Mouse (Mus musculus) heart, adult 2 months (tissue): ENCODE results near the gene Usp7. TPM values are rescaled to one million over a fixed set of nuclear protein-coding genes. Genes with fewer than 3 reads are reported as not detected.

Source experiments
- DNase-seq, 2 experiments: peaks; one replicate each; pipeline ENCODE4 v3.0.0; 2021
- H3K27ac ChIP-seq: fragments of 200-600 bp; 2 replicates; pipeline ENCODE4 v1.8.1; 2022
- H3K27me3 ChIP-seq: fragments of 200-500 bp; 2 replicates; pipeline ENCODE4 v1.6.1; 2012; ENCODE audit warnings: mild to moderate bottlenecking, low read length, inconsistent platforms, mixed read lengths; ENCODE audit not compliant: control insufficient read depth, insufficient read depth
- H3K36me3 ChIP-seq: fragments of 200-500 bp; 2 replicates; pipeline ENCODE4 v1.6.1; 2012; ENCODE audit warnings: low read length, inconsistent platforms; ENCODE audit not compliant: control insufficient read depth, insufficient read depth
- H3K4me1 ChIP-seq: fragments of 200-500 bp; 2 replicates; pipeline ENCODE4 v1.6.1; 2011; ENCODE audit warnings: low read length; ENCODE audit not compliant: control insufficient read depth, insufficient read depth
- H3K4me3 ChIP-seq: fragments of 200-600 bp; 2 replicates; pipeline ENCODE4 v1.8.1; 2022
- H3K79me2 ChIP-seq: fragments of 200-500 bp; replicated peaks from 2 replicates; pipeline ENCODE4 v1.6.1; 2012; ENCODE audit warnings: mild to moderate bottlenecking, inconsistent platforms, low read length, moderate library complexity, mixed read lengths; ENCODE audit not compliant: control insufficient read depth, insufficient read depth
- H3K9ac ChIP-seq: fragments of 200-500 bp; 2 replicates; pipeline ENCODE4 v1.6.1; 2012; ENCODE audit warnings: low read depth, mild to moderate bottlenecking, control low read depth, inconsistent platforms, low read length, mixed read lengths
- CTCF ChIP-seq: fragments of 200-600 bp; IDR thresholded peaks from 2 replicates; pipeline ENCODE4 v1.8.1; 2022; ENCODE audit warnings: antibody characterized with exemption, mild to moderate bottlenecking, moderate library complexity
- EP300 ChIP-seq: fragments of 200-500 bp; IDR thresholded peaks from 2 replicates; pipeline ENCODE4 v1.6.1; 2011; ENCODE audit warnings: low read depth, low read length, control low read depth; ENCODE audit not compliant: insufficient read depth
- POLR2A ChIP-seq: fragments of 200-500 bp; IDR thresholded peaks from 2 replicates; pipeline ENCODE4 v1.6.1; 2011; ENCODE audit warnings: mild to moderate bottlenecking, low read depth, low read length, control low read depth; ENCODE audit not compliant: insufficient read depth
- WGBS: fragments of 180-500 bp; shearing (Covaris S2); methylation state at CpG from one replicate; pipeline ENCODE4 v1.1.7; 2018; 5-methylcytosine and 5-hydroxymethylcytosine counted together
- intact Hi-C: fragments of 180-260 bp; cut with DNase I; formaldehyde crosslinking; loops from one replicate; pipeline ENCODE4 v1.15.1; 2025
- polyA plus RNA-seq: library from polyadenylated mRNA; depleted of rRNA; stranded (reverse); fragments of >200 nt; gene quantifications from 2 replicates; pipeline ENCODE4 v1.2.3, GENCODE M21; 2012
- total RNA-seq, 2 experiments: library from RNA; stranded (reverse); gene quantifications; 2 replicates each; pipeline ENCODE4 v1.2.3; 2021

Gene Usp7
- total and polyA plus RNA-seq, 3 experiments = 19.4 to 49.0 (median 45.6) TPM

- Histone ChIP-seq H3K4me3 (no peak overlapping the region), H3K9ac (no peak overlapping the region), H3K36me3 (peaks cover 23% of the 10 kb centered on the region), H3K27ac (no peak overlapping the region), H3K4me1 (peaks cover 32% of the 10 kb centered on the region), H3K79me2 (peaks cover 25% of the 10 kb centered on the region), H3K27me3 (no peaks in the 10 kb centered on the region)
- DNase-seq = no peak
- intact Hi-C loops = no loop called here
- 84% methylated on average over 5 of the region's 5 CpGs for WGBS
- TF ChIP-seq EP300 (no peak), POLR2A (no peak), CTCF (no peak)
Measured at GRCm38 (mm10) chr16:8728111-8728748, 63.9 kb downstream of the Usp7 start.

GRCm38 (mm10) chr16:8725807-8726206, 66.3 kb downstream of the Usp7 start:
- H3K4me3 ChIP-seq = no peak overlapping the region

GRCm38 (mm10) chr16:8724031-8724430, 68.1 kb downstream of the Usp7 start:
- Histone ChIP-seq H3K27ac (no peak overlapping the region), H3K36me3 (peaks cover 29% of the 10 kb centered on the region), H3K9ac (no peak overlapping the region), H3K4me1 (peaks cover 22% of the 10 kb centered on the region), H3K79me2 (peaks cover 25% of the 10 kb centered on the region), H3K4me3 (no peak overlapping the region), H3K27me3 (no peaks in the 10 kb centered on the region)
- intact Hi-C loops = no loop called here
- DNase-seq = no peak
- 89% methylated on average over 3 of the region's 3 CpGs for WGBS
- TF ChIP-seq POLR2A = no peak
- no peak for TF ChIP-seq CTCF
- TF ChIP-seq EP300 = no peak

More at GRCm38 (mm10) chr16:8725807-8726206, 66.3 kb downstream of the Usp7 start:
- no peak overlapping the region for H3K27ac ChIP-seq
- no peaks in the 10 kb centered on the region for H3K27me3 ChIP-seq
- intact Hi-C loops = no loop called here
- DNase-seq = no peak
- 87% methylated on average over 2 of the region's 2 CpGs for WGBS
- no peak overlapping the region for H3K9ac ChIP-seq
- TF ChIP-seq CTCF (no peak), EP300 (no peak), POLR2A (no peak)
- H3K36me3 ChIP-seq = peaks cover 24% of the 10 kb centered on the region
- peaks cover 26% of the 10 kb centered on the region for H3K79me2 ChIP-seq
- peaks cover 26% of the 10 kb centered on the region for H3K4me1 ChIP-seq

GRCm38 (mm10) chr16:8720447-8720846, 71.7 kb downstream of the Usp7 start:
- intact Hi-C loops = no loop called here
- Histone ChIP-seq H3K9ac (no peak overlapping the region), H3K4me3 (no peak overlapping the region), H3K79me2 (peaks cover 28% of the 10 kb centered on the region), H3K36me3 (peaks cover 22% of the 10 kb centered on the region), H3K27ac (no peak overlapping the region), H3K4me1 (peaks cover 18% of the 10 kb centered on the region), H3K27me3 (no peaks in the 10 kb centered on the region)
- 76% methylated on average over 4 of the region's 4 CpGs for WGBS
- no peak for TF ChIP-seq POLR2A
- no peak for TF ChIP-seq EP300
- no peak for TF ChIP-seq CTCF
- DNase-seq = no peak

GRCm38 (mm10) chr16:8717744-8718143, 74.4 kb downstream of the Usp7 start:
- no peak for DNase-seq
- Histone ChIP-seq H3K27me3 (no peaks in the 10 kb centered on the region), H3K4me3 (no peak overlapping the region), H3K9ac (no peak overlapping the region), H3K4me1 (peaks cover 13% of the 10 kb centered on the region), H3K27ac (no peak overlapping the region), H3K79me2 (peaks cover 25% of the 10 kb centered on the region), H3K36me3 (peaks cover 35% of the 10 kb centered on the region)
- WGBS = 89% methylated on average over 10 of the region's 10 CpGs
- intact Hi-C loops = loop anchor here (2.0 kb wide), 1 partner anchor 17 kb away; no protein-coding TSS in a partner anchor
- no peak for TF ChIP-seq POLR2A
- no peak for TF ChIP-seq EP300
- no peak for TF ChIP-seq CTCF

GRCm38 (mm10) chr16:8716300-8716699, 75.8 kb downstream of the Usp7 start:
- no peak overlapping the region for H3K4me3 ChIP-seq
- no peaks in the 10 kb centered on the region for H3K27me3 ChIP-seq
- no peak for DNase-seq
- intact Hi-C loops = no loop called here
- peaks cover 41% of the 10 kb centered on the region for H3K36me3 ChIP-seq
- H3K27ac ChIP-seq = no peak overlapping the region
- TF ChIP-seq POLR2A (no peak), CTCF (no peak), EP300 (no peak)
- H3K79me2 ChIP-seq = peaks cover 22% of the 10 kb centered on the region
- WGBS = 53% methylated on average over 6 of the region's 6 CpGs
- H3K9ac ChIP-seq = no peak overlapping the region
- H3K4me1 ChIP-seq = peaks cover 14% of the 10 kb centered on the region
